Comparison of ENCODE assay signal across 10 mouse cellular contexts in genomic region chrX:77559199-77559881, GRCm38 (mm10). TPM values are rescaled to one million over a fixed set of nuclear protein-coding genes. Genes with fewer than 3 reads are reported as not detected.
DNase-seq lines count a peak whose midpoint lies in the region; ATAC-seq lines count a peak whose summit lies in the region.
"Had no signal": no experiment of that assay in that cellular context is flagged by ENCODE, and none has a peak within 500 bp of the region (broad histone marks: within the 10 kb centered on the region; RNA-seq: fewer than 3 reads in every experiment).

No protein-coding gene starts in this region.

- no peak overlapping the region for H3K9ac ChIP-seq in heart, embryonic 11.5 days (ENCODE audit: low read depth, low read length)
- no peak overlapping the region for H3K9ac ChIP-seq in liver, embryonic 13.5 days
- H3K9ac ChIP-seq: hindbrain, embryonic 12.5 days; limb, embryonic 13.5 days had no signal

- no peaks in the 10 kb centered on the region for H3K9me3 ChIP-seq in heart, embryonic 11.5 days (replicated peaks; ENCODE audit: control insufficient read depth, low read length)
- no peaks in the 10 kb centered on the region for H3K9me3 ChIP-seq in liver, embryonic 13.5 days (replicated peaks)
- H3K9me3 ChIP-seq: hindbrain, embryonic 12.5 days; limb, embryonic 13.5 days had no signal

- no peak overlapping the region for H3K4me3 ChIP-seq in heart, embryonic 11.5 days (ENCODE audit: low read depth, low read length)
- H3K4me3 ChIP-seq in liver, embryonic 13.5 days (replicated peaks), result no peak overlapping the region
- H3K4me3 ChIP-seq: hindbrain, embryonic 12.5 days; limb, embryonic 13.5 days had no signal

- H3K4me2 ChIP-seq in heart, embryonic 11.5 days, result no peak overlapping the region
- no peak overlapping the region for H3K4me2 ChIP-seq in liver, embryonic 13.5 days
- H3K4me2 ChIP-seq: hindbrain, embryonic 12.5 days; limb, embryonic 13.5 days had no signal

- no peaks in the 10 kb centered on the region for H3K27me3 ChIP-seq in heart, embryonic 11.5 days (ENCODE audit: control insufficient read depth, insufficient read depth, low read length)
- no peaks in the 10 kb centered on the region for H3K27me3 ChIP-seq in liver, embryonic 13.5 days
- H3K27me3 ChIP-seq: hindbrain, embryonic 12.5 days; limb, embryonic 13.5 days had no signal

- H3K4me1 ChIP-seq in heart, embryonic 11.5 days (ENCODE audit: control insufficient read depth, insufficient read depth, low read length), result no peaks in the 10 kb centered on the region
- H3K4me1 ChIP-seq in liver, embryonic 13.5 days (replicated peaks), result peaks cover 8% of the 10 kb centered on the region; the same call in 1 of the 2 replicates
- H3K4me1 ChIP-seq: hindbrain, embryonic 12.5 days; limb, embryonic 13.5 days had no signal

- no peak overlapping the region for H3K27ac ChIP-seq in heart, embryonic 11.5 days (ENCODE audit: low read depth, low read length)
- H3K27ac ChIP-seq in liver, embryonic 13.5 days, result no peak overlapping the region; the same call in 1 of the 2 replicates
- H3K27ac ChIP-seq: hindbrain, embryonic 12.5 days; limb, embryonic 13.5 days had no signal

- no peaks in the 10 kb centered on the region for H3K36me3 ChIP-seq in heart, embryonic 11.5 days (ENCODE audit: control insufficient read depth, insufficient read depth, low read length)
- no peaks in the 10 kb centered on the region for H3K36me3 ChIP-seq in liver, embryonic 13.5 days
- H3K36me3 ChIP-seq: hindbrain, embryonic 12.5 days had no signal

- peak; percentile 92 for DNase-seq in heart, adult 11 months
- peak; percentile 54 for DNase-seq in Muller cell, postnatal 12 days (ENCODE audit: inconsistent ontology term)
- DNase-seq in cerebellum, postnatal 14 days, result peak; percentile 85 to 88
- no peak for DNase-seq in liver, embryonic 13.5 days
- DNase-seq in frontal cortex, postnatal 14 days (ENCODE audit: low spot score in 2 of 2), result no peak
- no peak for DNase-seq in layer of hippocampus, postnatal 36 days
- no peak for DNase-seq in yolk sac, embryonic 10.5 days (ENCODE audit: low spot score)

- ATAC-seq in heart, embryonic 11.5 days (replicated peaks; ENCODE audit: insufficient number of reproducible peaks, low FRiP score, low TSS enrichment), result no peak
- ATAC-seq in liver, embryonic 13.5 days (ENCODE audit: low read depth), result peak; percentile 67; the same call in 1 of the 2 replicates

RNA-seq across cellular contexts. Expression of gene Tbl1x, which starts 48.5 kb away (rescaled TPM):
- 63.6 and 72.6 TPM in 2 replicates for polyA plus RNA-seq in heart, embryonic 11.5 days (2014; fragmentation: Nextera tagmentation; extraction: Ambion mirVana)
- polyA plus RNA-seq in liver, embryonic 13.5 days (2015; fragmentation: Nextera tagmentation; extraction: Ambion mirVana), result 20.3 and 22.9 TPM in 2 replicates
- 10 to 100 TPM; 30.5 to 31.9 TPM for total RNA-seq in layer of hippocampus, postnatal 36 days (2021)

Comparison
In these comparisons a context has a peak if more than half of its experiments do, and no peak if none do; other contexts are left out.
1. DNase-seq: peak in heart, adult 11 months (single experiment), Muller cell, postnatal 12 days (single experiment) and cerebellum, postnatal 14 days (2 of 2); none in liver, embryonic 13.5 days (single experiment), frontal cortex, postnatal 14 days (0 of 2), layer of hippocampus, postnatal 36 days (0 of 2) and yolk sac, embryonic 10.5 days (single experiment).